Mouse (Mus musculus): Measurements from ENCODE around the gene Obox3.
"Not testable (repeated sequence)": the region's sequence is repeated elsewhere in the genome, so short reads cannot be mapped to it uniquely, and the experiment has no call there.

Obox3 gene

DNA sequence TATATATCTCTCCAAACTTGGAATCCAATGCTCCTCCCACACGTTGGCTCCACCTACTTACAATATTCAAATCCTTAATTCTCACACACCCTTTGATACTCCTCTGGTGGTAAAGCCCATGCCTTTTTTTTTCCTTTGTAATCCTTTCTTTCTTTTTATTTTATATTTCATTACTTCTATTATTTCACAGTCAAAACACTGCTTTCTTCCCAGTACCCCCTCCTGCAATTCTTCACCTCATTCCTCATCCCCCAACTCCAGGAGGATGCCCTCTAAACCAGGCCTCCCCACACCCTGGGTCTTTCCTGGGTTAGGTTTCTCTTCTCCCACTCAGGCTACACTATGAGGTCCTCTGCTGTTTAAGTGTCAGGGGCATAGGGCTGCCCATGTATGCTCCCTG is at the start of gene Obox3:
Gene Obox3, minus strand, starts transcription at position 101 of the 400 bp plus-strand sequence.
- DNase-seq (ENCODE audit: low spot score in 2 of 2), result not testable (repeated sequence)

DNA sequence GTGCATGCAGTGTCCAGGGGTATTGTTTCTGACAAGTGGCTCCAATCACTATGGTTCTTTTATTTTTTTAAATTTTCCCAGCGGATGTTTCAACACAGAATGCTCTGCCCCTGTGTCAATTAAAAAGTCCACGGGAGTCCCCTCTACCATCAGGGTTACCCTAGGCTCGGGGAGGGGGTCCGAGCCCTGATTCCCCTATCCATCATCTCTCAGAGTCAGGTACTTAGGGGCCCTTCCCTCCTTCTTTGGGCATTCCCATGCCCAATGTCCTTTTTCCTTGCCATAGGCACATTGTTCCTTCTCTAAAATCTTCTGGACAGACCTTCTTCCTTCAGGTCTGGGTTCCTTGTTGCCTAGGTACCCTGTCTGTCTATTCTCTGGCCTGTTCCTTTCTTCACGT is 130.3 kb downstream of the Obox3 start:
- DNase-seq (ENCODE audit: low spot score in 2 of 2), result not testable (repeated sequence)
